Mouse (Mus musculus): ENCODE data around the gene Bmp6. TPM values are rescaled to one million over a fixed set of nuclear protein-coding genes. Genes with fewer than 3 reads are reported as not detected.

Gene Bmp6
- polyA plus RNA-seq, 1 experiment from 2014 or later: 8.9 TPM

GRCm38 (mm10) chr13:38534731-38535130 is 189.8 kb downstream of the Bmp6 start:
- H3K27ac ChIP-seq: no peak overlapping the region
- H3K36me3 ChIP-seq (replicated peaks; ENCODE audit: control insufficient read depth, insufficient read depth): no peaks in the 10 kb centered on the region
- ATAC-seq (ENCODE audit: low FRiP score) (no peak), DNase-seq (ENCODE audit: low spot score) (no peak)
- H3K9ac ChIP-seq: no peak overlapping the region
- 85% methylated on average over 6 of the region's 6 CpGs for WGBS
- no peaks in the 10 kb centered on the region for H3K27me3 ChIP-seq (ENCODE audit: control insufficient read depth, insufficient read depth, low read length)
- H3K4me1 ChIP-seq (replicated peaks; ENCODE audit: control insufficient read depth, insufficient read depth, low read length): no peaks in the 10 kb centered on the region
- no peak overlapping the region for H3K4me2 ChIP-seq (replicated peaks)
- no peak overlapping the region for H3K4me3 ChIP-seq (replicated peaks; ENCODE audit: low read length)
- H3K9me3 ChIP-seq (ENCODE audit: control insufficient read depth, low read length): no peaks in the 10 kb centered on the region

DNA sequence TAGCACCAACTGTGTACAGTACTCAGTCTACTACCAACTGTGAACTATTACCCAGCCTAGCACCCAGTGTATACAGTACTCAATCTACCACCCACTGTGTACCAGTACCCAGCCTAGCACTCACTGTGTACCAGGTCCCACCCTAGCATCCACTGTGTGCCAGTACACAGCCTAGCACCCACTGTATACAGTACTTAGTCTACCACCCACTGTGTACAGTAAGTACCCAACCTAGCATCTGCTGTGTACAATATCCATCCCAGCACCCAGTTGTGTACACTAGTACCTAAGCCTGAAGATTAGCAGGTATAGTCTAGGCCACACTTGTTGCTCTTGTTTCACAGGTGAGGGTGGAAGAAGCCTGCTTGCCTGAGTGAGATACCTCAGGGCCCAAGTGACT is 192.6 kb downstream of the Bmp6 start:
- Histone ChIP-seq H3K4me2 (replicated peaks) (no peak overlapping the region), H3K9me3 (ENCODE audit: control insufficient read depth, low read length) (no peaks in the 10 kb centered on the region), H3K27ac (no peak overlapping the region), H3K36me3 (replicated peaks; ENCODE audit: control insufficient read depth, insufficient read depth) (no peaks in the 10 kb centered on the region), H3K4me1 (replicated peaks; ENCODE audit: control insufficient read depth, insufficient read depth, low read length) (no peaks in the 10 kb centered on the region), H3K27me3 (ENCODE audit: control insufficient read depth, insufficient read depth, low read length) (no peaks in the 10 kb centered on the region), H3K4me3 (replicated peaks; ENCODE audit: low read length) (no peak overlapping the region), H3K9ac (no peak overlapping the region)
- DNase-seq (ENCODE audit: low spot score) (no peak), ATAC-seq (ENCODE audit: low FRiP score) (no peak)

GRCm38 (mm10) chr13:38539192-38539900 is 194.4 kb downstream of the Bmp6 start:
- 92% methylated on average over 7 of the region's 7 CpGs for WGBS
- Histone ChIP-seq H3K4me1 (replicated peaks; ENCODE audit: control insufficient read depth, insufficient read depth, low read length) (no peaks in the 10 kb centered on the region), H3K9ac (no peak overlapping the region), H3K9me3 (ENCODE audit: control insufficient read depth, low read length) (no peaks in the 10 kb centered on the region), H3K27me3 (ENCODE audit: control insufficient read depth, insufficient read depth, low read length) (no peaks in the 10 kb centered on the region), H3K4me3 (replicated peaks; ENCODE audit: low read length) (no peak overlapping the region), H3K4me2 (replicated peaks) (no peak overlapping the region), H3K36me3 (replicated peaks; ENCODE audit: control insufficient read depth, insufficient read depth) (no peaks in the 10 kb centered on the region), H3K27ac (no peak overlapping the region)
- ATAC-seq (ENCODE audit: low FRiP score) (no peak), DNase-seq (ENCODE audit: low spot score) (no peak)

GRCm38 (mm10) chr13:38543455-38544125 is 198.7 kb downstream of the Bmp6 start:
- no peak for DNase-seq (ENCODE audit: low spot score)
- 72% methylated on average over 8 of the region's 8 CpGs for WGBS
- Histone ChIP-seq H3K9ac (no peak overlapping the region), H3K4me1 (replicated peaks; ENCODE audit: control insufficient read depth, insufficient read depth, low read length) (no peaks in the 10 kb centered on the region), H3K27ac (no peak overlapping the region), H3K27me3 (ENCODE audit: control insufficient read depth, insufficient read depth, low read length) (no peaks in the 10 kb centered on the region), H3K36me3 (replicated peaks; ENCODE audit: control insufficient read depth, insufficient read depth) (no peaks in the 10 kb centered on the region), H3K4me2 (replicated peaks) (no peak overlapping the region), H3K9me3 (ENCODE audit: control insufficient read depth, low read length) (no peaks in the 10 kb centered on the region), H3K4me3 (replicated peaks; ENCODE audit: low read length) (no peak overlapping the region)
- no peak for ATAC-seq (ENCODE audit: low FRiP score)

DNA sequence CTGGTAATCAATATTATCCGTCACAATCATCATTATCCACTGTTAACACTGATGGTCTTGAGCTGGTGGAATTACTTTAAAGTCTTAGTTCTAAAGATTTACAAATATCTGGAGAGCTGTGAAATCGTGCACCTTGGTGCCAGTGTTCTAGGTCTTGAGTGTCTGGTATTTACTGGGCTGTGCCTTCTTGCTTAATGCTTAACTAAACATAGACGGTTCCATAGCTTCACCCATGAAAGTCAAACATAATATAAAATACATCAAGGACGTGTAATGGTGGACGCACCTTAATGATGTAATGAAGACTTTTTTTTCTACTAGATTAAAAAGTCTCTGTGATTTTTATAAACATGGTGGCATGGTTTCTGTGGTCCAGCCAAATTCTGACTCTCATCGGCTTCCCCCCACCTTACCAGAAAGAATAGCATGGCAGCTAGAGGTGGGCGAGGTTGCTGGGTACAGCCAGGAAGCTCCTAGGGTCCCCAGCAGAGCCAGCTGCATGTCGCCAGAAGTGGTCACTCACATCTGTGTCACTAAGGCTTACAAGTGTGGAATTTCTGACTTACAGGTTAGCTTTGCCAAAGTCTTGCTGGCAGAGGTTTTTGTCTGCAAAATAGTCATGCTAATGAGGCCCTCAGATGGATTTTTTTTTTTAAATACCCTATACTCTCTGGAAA is 200.0 kb downstream of the Bmp6 start:
- Histone ChIP-seq H3K4me3 (replicated peaks; ENCODE audit: low read length) (no peak overlapping the region), H3K4me1 (replicated peaks; ENCODE audit: control insufficient read depth, insufficient read depth, low read length) (no peaks in the 10 kb centered on the region), H3K27ac (no peak overlapping the region), H3K36me3 (replicated peaks; ENCODE audit: control insufficient read depth, insufficient read depth) (no peaks in the 10 kb centered on the region), H3K9me3 (ENCODE audit: control insufficient read depth, low read length) (no peaks in the 10 kb centered on the region), H3K27me3 (ENCODE audit: control insufficient read depth, insufficient read depth, low read length) (no peaks in the 10 kb centered on the region), H3K9ac (no peak overlapping the region), H3K4me2 (replicated peaks) (no peak overlapping the region)
- DNase-seq (ENCODE audit: low spot score): no peak
- no peak for ATAC-seq (ENCODE audit: low FRiP score)
- 89% methylated on average over 8 of the region's 8 CpGs for WGBS

- Histone ChIP-seq H3K9me3 (ENCODE audit: control insufficient read depth, low read length) (no peaks in the 10 kb centered on the region), H3K9ac (no peak overlapping the region), H3K4me1 (replicated peaks; ENCODE audit: control insufficient read depth, insufficient read depth, low read length) (no peaks in the 10 kb centered on the region), H3K4me3 (replicated peaks; ENCODE audit: low read length) (no peak overlapping the region), H3K36me3 (replicated peaks; ENCODE audit: control insufficient read depth, insufficient read depth) (no peaks in the 10 kb centered on the region), H3K4me2 (replicated peaks) (no peak overlapping the region), H3K27ac (no peak overlapping the region), H3K27me3 (ENCODE audit: control insufficient read depth, insufficient read depth, low read length) (no peaks in the 10 kb centered on the region)
- 79% methylated on average over 3 of the region's 3 CpGs for WGBS
- DNase-seq (ENCODE audit: low spot score): no peak
- ATAC-seq (ENCODE audit: low FRiP score): no peak
Measured at GRCm38 (mm10) chr13:38545460-38545859, 200.6 kb downstream of the Bmp6 start.

GRCm38 (mm10) chr13:38546754-38547153 is 201.8 kb downstream of the Bmp6 start:
- no peaks in the 10 kb centered on the region for H3K9me3 ChIP-seq (ENCODE audit: control insufficient read depth, low read length)

DNA sequence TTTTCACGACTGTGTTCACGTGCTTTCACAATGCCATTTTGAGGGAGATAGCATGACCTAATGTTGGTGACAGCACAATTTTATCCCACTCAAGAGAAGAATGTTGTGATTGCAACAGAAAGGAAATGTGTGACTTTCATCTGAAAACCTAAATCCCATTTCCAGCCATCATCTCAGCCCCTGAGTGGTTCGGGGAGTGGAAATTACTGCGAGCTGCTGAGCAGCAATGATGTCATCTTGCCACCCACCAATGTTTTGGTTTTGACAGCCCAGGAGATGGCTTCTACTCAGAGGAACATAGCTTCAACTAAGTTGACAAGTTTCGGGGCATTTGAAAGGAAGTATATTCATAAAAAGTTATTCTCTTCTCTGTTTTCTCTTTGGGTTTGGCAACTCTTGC is 202.8 kb downstream of the Bmp6 start:
- H3K4me1 ChIP-seq (replicated peaks; ENCODE audit: control insufficient read depth, insufficient read depth, low read length): no peaks in the 10 kb centered on the region
- WGBS: 88% methylated on average over 5 of the region's 5 CpGs
- H3K9ac ChIP-seq: no peak overlapping the region
- no peak overlapping the region for H3K27ac ChIP-seq
- no peak overlapping the region for H3K4me2 ChIP-seq (replicated peaks)
- H3K36me3 ChIP-seq (replicated peaks; ENCODE audit: control insufficient read depth, insufficient read depth): no peaks in the 10 kb centered on the region
- DNase-seq (ENCODE audit: low spot score) (no peak), ATAC-seq (ENCODE audit: low FRiP score) (no peak)
- no peak overlapping the region for H3K4me3 ChIP-seq (replicated peaks; ENCODE audit: low read length)
- no peaks in the 10 kb centered on the region for H3K27me3 ChIP-seq (ENCODE audit: control insufficient read depth, insufficient read depth, low read length)
- no peaks in the 10 kb centered on the region for H3K9me3 ChIP-seq (ENCODE audit: control insufficient read depth, low read length)

More at GRCm38 (mm10) chr13:38546754-38547153, 201.8 kb downstream of the Bmp6 start:
- Histone ChIP-seq H3K4me3 (replicated peaks; ENCODE audit: low read length) (no peak overlapping the region), H3K27me3 (ENCODE audit: control insufficient read depth, insufficient read depth, low read length) (no peaks in the 10 kb centered on the region), H3K9ac (no peak overlapping the region), H3K27ac (no peak overlapping the region), H3K36me3 (replicated peaks; ENCODE audit: control insufficient read depth, insufficient read depth) (no peaks in the 10 kb centered on the region), H3K4me2 (replicated peaks) (no peak overlapping the region), H3K4me1 (replicated peaks; ENCODE audit: control insufficient read depth, insufficient read depth, low read length) (no peaks in the 10 kb centered on the region)
- DNase-seq (ENCODE audit: low spot score) (no peak), ATAC-seq (ENCODE audit: low FRiP score) (no peak)
- WGBS: 83% methylated on average over 4 of the region's 4 CpGs

DNA sequence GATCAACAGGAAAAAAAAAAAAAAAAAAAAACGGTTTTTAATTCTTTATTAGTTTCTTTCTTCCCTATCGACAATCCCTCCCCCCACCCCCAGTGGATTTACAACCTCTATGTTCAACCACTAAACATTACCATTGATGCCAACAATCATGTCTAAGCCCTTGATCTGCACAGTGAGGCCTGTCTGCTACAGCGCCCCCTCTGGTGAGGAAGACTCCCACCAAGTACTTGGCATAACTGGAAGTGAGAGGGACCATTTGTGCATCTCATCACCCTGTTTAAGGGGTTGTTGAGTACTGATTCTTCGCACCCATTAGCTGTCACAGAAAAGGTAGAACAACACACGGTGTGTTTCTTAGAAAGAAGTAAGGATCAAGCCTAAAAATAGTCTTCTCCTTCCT is 203.8 kb downstream of the Bmp6 start:
- no peak overlapping the region for H3K27ac ChIP-seq

More for the DNA sequence above, 203.8 kb downstream of the Bmp6 start:
- Histone ChIP-seq H3K27me3 (ENCODE audit: control insufficient read depth, insufficient read depth, low read length) (no peaks in the 10 kb centered on the region), H3K4me3 (replicated peaks; ENCODE audit: low read length) (no peak overlapping the region), H3K9ac (no peak overlapping the region), H3K4me2 (replicated peaks) (no peak overlapping the region), H3K4me1 (replicated peaks; ENCODE audit: control insufficient read depth, insufficient read depth, low read length) (no peaks in the 10 kb centered on the region), H3K9me3 (ENCODE audit: control insufficient read depth, low read length) (no peaks in the 10 kb centered on the region), H3K36me3 (replicated peaks; ENCODE audit: control insufficient read depth, insufficient read depth) (no peaks in the 10 kb centered on the region)
- WGBS: 79% methylated on average over 5 of the region's 5 CpGs
- no peak for DNase-seq (ENCODE audit: low spot score)
- no peak for ATAC-seq (ENCODE audit: low FRiP score)
